ENCODE assay signal across 16 mouse cellular contexts in the genomic region with DNA sequence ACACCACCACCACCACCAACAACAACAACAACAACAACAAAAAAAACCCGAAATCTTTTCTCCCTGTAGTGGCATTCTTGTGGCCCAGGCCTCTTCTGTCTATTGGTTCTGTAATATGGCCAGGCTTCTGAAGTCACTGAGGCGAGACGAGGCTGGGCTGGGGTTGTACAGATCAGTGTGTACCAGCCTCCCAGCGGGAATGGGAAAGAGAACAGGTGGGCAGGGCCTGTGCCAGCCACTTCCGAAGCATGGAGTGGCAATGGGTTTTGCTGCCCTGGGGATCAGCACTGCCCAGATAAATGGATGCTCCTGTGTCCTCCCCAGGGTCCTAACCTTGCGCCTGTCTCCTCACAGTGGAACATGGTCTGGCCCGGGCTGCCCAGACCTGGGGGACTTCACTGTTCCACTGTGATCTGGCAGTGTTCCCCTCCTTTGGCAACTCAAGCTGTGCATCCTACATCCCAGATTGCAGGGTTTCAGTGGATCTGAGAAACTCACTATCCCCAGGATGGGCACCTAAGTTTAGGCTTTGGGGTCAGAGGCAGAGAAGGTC. TPM values are rescaled to one million over a fixed set of nuclear protein-coding genes. Genes with fewer than 3 reads are reported as not detected.
DNase-seq lines count a peak whose midpoint lies in the region; ATAC-seq and TF ChIP-seq lines count a peak whose summit lies in the region.
"Had no signal": no experiment of that assay in that cellular context is flagged by ENCODE, and none has a peak within 500 bp of the region (broad histone marks: within the 10 kb centered on the region; RNA-seq: fewer than 3 reads in every experiment).

No protein-coding gene starts in this region.

- 64% methylated on average over 7 of the region's 7 CpGs for WGBS in hindbrain, postnatal 0 days
- WGBS in hindbrain, embryonic 12.5 days: 78% methylated on average over 7 of the region's 7 CpGs
- WGBS in kidney, adult 2 months: 54% methylated on average over 7 of the region's 7 CpGs
- WGBS in limb, embryonic 10.5 days: 87% methylated on average over 7 of the region's 7 CpGs

- H3K9me3 ChIP-seq in hindbrain, postnatal 0 days (ENCODE audit: low read length): no peaks in the 10 kb centered on the region
- no peaks in the 10 kb centered on the region for H3K9me3 ChIP-seq in hindbrain, embryonic 12.5 days (replicated peaks)
- H3K9me3 ChIP-seq in limb, embryonic 10.5 days (replicated peaks): no peaks in the 10 kb centered on the region
- H3K9me3 ChIP-seq: forebrain, embryonic 13.5 days; G1E; heart, embryonic 15.5 days had no signal

- no peak overlapping the region for H3K9ac ChIP-seq in hindbrain, postnatal 0 days (replicated peaks; ENCODE audit: low read length)
- no peak overlapping the region for H3K9ac ChIP-seq in hindbrain, embryonic 12.5 days
- H3K9ac ChIP-seq: forebrain, embryonic 13.5 days; heart, embryonic 15.5 days had no signal

- no peak overlapping the region for H3K4me2 ChIP-seq in hindbrain, postnatal 0 days (ENCODE audit: low read depth, low read length)
- H3K4me2 ChIP-seq in hindbrain, embryonic 12.5 days (replicated peaks): no peak overlapping the region
- H3K4me2 ChIP-seq: forebrain, embryonic 13.5 days; heart, embryonic 15.5 days had no signal

- no peak for TF ChIP-seq POLR2A in kidney, adult 2 months (IDR thresholded peaks at IDR 0.05; ENCODE audit: low read depth, low read length)

- no peaks in the 10 kb centered on the region for H3K27me3 ChIP-seq in hindbrain, postnatal 0 days (ENCODE audit: insufficient read depth, low read length)
- no peaks in the 10 kb centered on the region for H3K27me3 ChIP-seq in hindbrain, embryonic 12.5 days
- H3K27me3 ChIP-seq in kidney, adult 2 months (replicated peaks; ENCODE audit: control insufficient read depth, insufficient read depth, low read length): no peaks in the 10 kb centered on the region
- H3K27me3 ChIP-seq in limb, embryonic 10.5 days (ENCODE audit: low read depth, poor library complexity, severe bottlenecking): no peaks in the 10 kb centered on the region
- H3K27me3 ChIP-seq: forebrain, embryonic 13.5 days had no signal

- peak; percentile 21 for DNase-seq in hindbrain, postnatal 0 days (ENCODE audit: low spot score)
- DNase-seq in cerebellum, adult 18-20 months: peak; percentile 94 to 96
- peak; percentile 42 for DNase-seq in kidney, adult 2 months
- DNase-seq in limb, embryonic 10.5 days (ENCODE audit: low spot score): no peak
- no peak for DNase-seq in urinary bladder, postnatal 10 days (ENCODE audit: low spot score)
- no peak for DNase-seq in heart, postnatal 14 days
- DNase-seq in embryo, embryonic 10 days (ENCODE audit: low spot score): no peak
- DNase-seq: thymus, adult 18-20 months had no signal

- H3K4me1 ChIP-seq in hindbrain, postnatal 0 days (ENCODE audit: insufficient read depth, low read length): no peaks in the 10 kb centered on the region
- peaks cover 2% of the 10 kb centered on the region; the same call in 1 of the 2 replicates for H3K4me1 ChIP-seq in hindbrain, embryonic 12.5 days
- no peaks in the 10 kb centered on the region for H3K4me1 ChIP-seq in kidney, adult 2 months (ENCODE audit: control insufficient read depth, insufficient read depth, low read length)
- H3K4me1 ChIP-seq in limb, embryonic 10.5 days: no peaks in the 10 kb centered on the region
- H3K4me1 ChIP-seq: forebrain, embryonic 13.5 days; heart, embryonic 15.5 days had no signal

- H3K27ac ChIP-seq in hindbrain, postnatal 0 days: no peak overlapping the region
- H3K27ac ChIP-seq in hindbrain, embryonic 12.5 days: no peak overlapping the region
- no peak overlapping the region for H3K27ac ChIP-seq in kidney, adult 2 months (ENCODE audit: insufficient read depth, low read depth, low read length)
- 0 out of 2 replicates have a peak overlapping the region, but pooled peaks have one; percentile 34 for H3K27ac ChIP-seq in limb, embryonic 10.5 days
- H3K27ac ChIP-seq: forebrain, embryonic 13.5 days; heart, embryonic 15.5 days had no signal

- H3K4me3 ChIP-seq in hindbrain, postnatal 0 days (ENCODE audit: low read length): no peak overlapping the region
- no peak overlapping the region for H3K4me3 ChIP-seq in hindbrain, embryonic 12.5 days
- H3K4me3 ChIP-seq in kidney, adult 2 months (ENCODE audit: insufficient read depth, low read depth, low read length): no peak overlapping the region
- no peak overlapping the region for H3K4me3 ChIP-seq in limb, embryonic 10.5 days
- H3K4me3 ChIP-seq: forebrain, embryonic 13.5 days; heart, embryonic 15.5 days had no signal

- intact Hi-C loops in heart, postnatal 14 days (cut with DNase I): no loop called here

- TF ChIP-seq CTCF in hindbrain, postnatal 0 days (IDR thresholded peaks at IDR 0.05; ENCODE audit: low read depth): no peak
- no peak for TF ChIP-seq CTCF in kidney, adult 2 months (conservative IDR thresholded peaks at IDR 0.05; ENCODE audit: insufficient read depth, insufficient read length, low read depth, low read length)

- no peaks in the 10 kb centered on the region for H3K36me3 ChIP-seq in hindbrain, postnatal 0 days (ENCODE audit: insufficient read depth, low read length)
- no peaks in the 10 kb centered on the region for H3K36me3 ChIP-seq in hindbrain, embryonic 12.5 days
- H3K36me3 ChIP-seq in kidney, adult 2 months (ENCODE audit: control insufficient read depth, insufficient read depth, low read length): no peaks in the 10 kb centered on the region
- no peaks in the 10 kb centered on the region for H3K36me3 ChIP-seq in limb, embryonic 10.5 days
- H3K36me3 ChIP-seq: G1E; heart, embryonic 15.5 days had no signal

- peak; percentile 38; the same call in 1 of the 2 replicates for ATAC-seq in hindbrain, postnatal 0 days
- no peak for ATAC-seq in hindbrain, embryonic 12.5 days (ENCODE audit: low FRiP score)
- ATAC-seq: inflammation-experienced regulatory T-cells, adult 6 months had no signal

RNA-seq across cellular contexts. Expression of a gene that starts 48.6 kb away (rescaled TPM):
- not detected in 2 replicates for total RNA-seq in hindbrain, postnatal 0 days (2014; rRNA removed)
- polyA plus RNA-seq in hindbrain, postnatal 0 days (2015; fragmentation: Nextera tagmentation; extraction: Ambion mirVana): 0.26 and 0.48 TPM in 2 replicates
- polyA plus RNA-seq in hindbrain, embryonic 12.5 days (2016; fragmentation: Nextera tagmentation; extraction: Ambion mirVana): not detected in 2 replicates
- polyA plus RNA-seq in kidney, adult 2 months (2012; rRNA removed): 1,106 and 1,181 TPM in 2 replicates
- not detected in 2 replicates for polyA plus RNA-seq in limb, embryonic 10.5 days (2016; fragmentation: Nextera tagmentation; extraction: Ambion mirVana)
- not detected for total RNA-seq in heart, postnatal 14 days (2021)
- total RNA-seq: G1E; gastrocnemius, postnatal 14 days; monocyte, adult 5-6 weeks had no signal
- polyA plus RNA-seq: forebrain, embryonic 13.5 days; G1E; inflammation-experienced regulatory T-cells, adult 6 months; small intestine, adult 2 months had no signal

Comparison
In these comparisons a context has a peak if more than half of its experiments do, and no peak if none do; other contexts are left out.
1. DNase-seq: peak in hindbrain, postnatal 0 days (single experiment), cerebellum, adult 18-20 months (2 of 2) and kidney, adult 2 months (single experiment); none in limb, embryonic 10.5 days (single experiment), urinary bladder, postnatal 10 days (single experiment), heart, postnatal 14 days (0 of 2) and embryo, embryonic 10 days (single experiment).
2. RNA of a gene that starts 48.6 kb away (polyA plus RNA-seq): 1,106 to 1,181 TPM in kidney, adult 2 months; 0.26 to 0.48 TPM in hindbrain, postnatal 0 days, not detected in limb, embryonic 10.5 days and not detected in hindbrain, embryonic 12.5 days; every median in the first group is over 100 times any median in the second.